Comparison of ENCODE assay signal across 9 mouse cellular contexts in genomic region chrX:155376538-155376937, GRCm38 (mm10). TPM values are rescaled to one million over a fixed set of nuclear protein-coding genes. Genes with fewer than 3 reads are reported as not detected.
DNase-seq lines count a peak whose midpoint lies in the region; ATAC-seq and TF ChIP-seq lines count a peak whose summit lies in the region.
"Had no signal": no experiment of that assay in that cellular context is flagged by ENCODE, and none has a peak within 500 bp of the region (broad histone marks: within the 10 kb centered on the region; RNA-seq: fewer than 3 reads in every experiment).

No protein-coding gene starts in this region.

- no peak overlapping the region for H3K4me3 ChIP-seq in forebrain, embryonic 11.5 days (ENCODE audit: low read depth, low read length)
- H3K4me3 ChIP-seq in forebrain, embryonic 13.5 days, result no peak overlapping the region
- H3K4me3 ChIP-seq in midbrain, embryonic 11.5 days (ENCODE audit: low read depth, low read length), result no peak overlapping the region
- H3K4me3 ChIP-seq in midbrain, embryonic 16.5 days (ENCODE audit: low read depth, low read length), result no peak overlapping the region
- no peak overlapping the region for H3K4me3 ChIP-seq in lung, embryonic 14.5 days (ENCODE audit: low read depth, low read length)
- H3K4me3 ChIP-seq: neural tube, embryonic 13.5 days had no signal

- H3K4me1 ChIP-seq in forebrain, embryonic 11.5 days (replicated peaks; ENCODE audit: control insufficient read depth, insufficient read depth, low read length), result no peaks in the 10 kb centered on the region
- no peaks in the 10 kb centered on the region for H3K4me1 ChIP-seq in forebrain, embryonic 13.5 days
- H3K4me1 ChIP-seq in midbrain, embryonic 11.5 days (ENCODE audit: control insufficient read depth, insufficient read depth, low read length), result no peaks in the 10 kb centered on the region
- no peaks in the 10 kb centered on the region for H3K4me1 ChIP-seq in midbrain, embryonic 16.5 days (ENCODE audit: control insufficient read depth, insufficient read depth, low read length)
- no peaks in the 10 kb centered on the region for H3K4me1 ChIP-seq in lung, embryonic 14.5 days (ENCODE audit: insufficient read depth)
- H3K4me1 ChIP-seq: neural tube, embryonic 13.5 days had no signal

- ATAC-seq in forebrain, embryonic 11.5 days (replicated peaks; ENCODE audit: low FRiP score), result no peak
- ATAC-seq in forebrain, embryonic 13.5 days, result no peak
- ATAC-seq in midbrain, embryonic 11.5 days (ENCODE audit: low FRiP score), result no peak
- ATAC-seq in midbrain, embryonic 16.5 days, result no peak
- ATAC-seq in lung, embryonic 14.5 days (ENCODE audit: insufficient read depth), result no peak

- DNase-seq in forebrain, embryonic 11.5 days (ENCODE audit: low spot score), result peak; percentile 56
- peak; percentile 91 for DNase-seq in midbrain, embryonic 11.5 days (ENCODE audit: low spot score, missing footprints)
- DNase-seq in adrenal gland, postnatal 25 days, result peak; percentile 1
- DNase-seq in gastrocnemius, postnatal 14 days, result peak; percentile 4
- DNase-seq in lung, embryonic 14.5 days, result peak; percentile 57
- DNase-seq in thymus, postnatal 14 days, result peak; percentile 40

- H3K36me3 ChIP-seq in forebrain, embryonic 11.5 days (ENCODE audit: control insufficient read depth, insufficient read depth, low read length), result no peaks in the 10 kb centered on the region
- H3K36me3 ChIP-seq in forebrain, embryonic 13.5 days (ENCODE audit: poor library complexity, severe bottlenecking), result no peaks in the 10 kb centered on the region
- no peaks in the 10 kb centered on the region for H3K36me3 ChIP-seq in midbrain, embryonic 11.5 days (ENCODE audit: control insufficient read depth, insufficient read depth, low read length)
- H3K36me3 ChIP-seq in midbrain, embryonic 16.5 days (ENCODE audit: control insufficient read depth, insufficient read depth, low read length), result no peaks in the 10 kb centered on the region
- no peaks in the 10 kb centered on the region for H3K36me3 ChIP-seq in lung, embryonic 14.5 days (ENCODE audit: insufficient read depth)
- H3K36me3 ChIP-seq: neural tube, embryonic 13.5 days had no signal

- intact Hi-C loops in gastrocnemius, postnatal 14 days (cut with DNase I; ENCODE audit: low total_unique reads), result no loop called here

- TF ChIP-seq CTCF in lung, embryonic 14.5 days (IDR thresholded peaks at IDR 0.05; ENCODE audit: low read depth), result peak; percentile 65

- H3K27ac ChIP-seq in forebrain, embryonic 11.5 days (ENCODE audit: low read depth, low read length), result no peak overlapping the region
- no peak overlapping the region for H3K27ac ChIP-seq in forebrain, embryonic 13.5 days
- no peak overlapping the region for H3K27ac ChIP-seq in midbrain, embryonic 11.5 days (ENCODE audit: low read depth, low read length)
- no peak overlapping the region for H3K27ac ChIP-seq in midbrain, embryonic 16.5 days (ENCODE audit: low read length)
- H3K27ac ChIP-seq in lung, embryonic 14.5 days (ENCODE audit: low read depth), result no peak overlapping the region
- H3K27ac ChIP-seq: neural tube, embryonic 13.5 days had no signal

- H3K9me3 ChIP-seq in forebrain, embryonic 11.5 days (ENCODE audit: control insufficient read depth, low read length), result no peaks in the 10 kb centered on the region
- H3K9me3 ChIP-seq in forebrain, embryonic 13.5 days (replicated peaks), result no peaks in the 10 kb centered on the region
- H3K9me3 ChIP-seq in midbrain, embryonic 11.5 days (ENCODE audit: control insufficient read depth, low read length), result no peaks in the 10 kb centered on the region
- no peaks in the 10 kb centered on the region for H3K9me3 ChIP-seq in midbrain, embryonic 16.5 days (replicated peaks; ENCODE audit: control insufficient read depth, low read length, poor library complexity, severe bottlenecking)
- H3K9me3 ChIP-seq in lung, embryonic 14.5 days (ENCODE audit: low read depth, low read length), result no peaks in the 10 kb centered on the region
- H3K9me3 ChIP-seq: neural tube, embryonic 13.5 days had no signal

- no peak overlapping the region for H3K4me2 ChIP-seq in forebrain, embryonic 11.5 days (ENCODE audit: low read depth, low read length, severe bottlenecking)
- no peak overlapping the region for H3K4me2 ChIP-seq in forebrain, embryonic 13.5 days
- no peak overlapping the region for H3K4me2 ChIP-seq in midbrain, embryonic 11.5 days
- no peak overlapping the region for H3K4me2 ChIP-seq in midbrain, embryonic 16.5 days (ENCODE audit: low read length)
- H3K4me2 ChIP-seq in lung, embryonic 14.5 days, result no peak overlapping the region
- H3K4me2 ChIP-seq: neural tube, embryonic 13.5 days had no signal

- WGBS in forebrain, embryonic 11.5 days, result 22% methylated on average over 2 of the region's 2 CpGs
- 29% methylated on average over 2 of the region's 2 CpGs for WGBS in forebrain, embryonic 13.5 days
- WGBS in midbrain, embryonic 11.5 days, result 13% methylated on average over 2 of the region's 2 CpGs
- 27% methylated on average over 2 of the region's 2 CpGs for WGBS in midbrain, embryonic 16.5 days
- 13% methylated on average over 2 of the region's 2 CpGs for WGBS in lung, embryonic 14.5 days

- no peak overlapping the region for H3K9ac ChIP-seq in forebrain, embryonic 11.5 days (ENCODE audit: low read length)
- H3K9ac ChIP-seq in forebrain, embryonic 13.5 days, result no peak overlapping the region
- H3K9ac ChIP-seq in midbrain, embryonic 11.5 days (ENCODE audit: low read length), result no peak overlapping the region
- H3K9ac ChIP-seq in midbrain, embryonic 16.5 days (ENCODE audit: low read depth, low read length), result no peak overlapping the region
- H3K9ac ChIP-seq in lung, embryonic 14.5 days, result no peak overlapping the region
- H3K9ac ChIP-seq: neural tube, embryonic 13.5 days had no signal

- no peaks in the 10 kb centered on the region for H3K27me3 ChIP-seq in forebrain, embryonic 11.5 days (ENCODE audit: control insufficient read depth, insufficient read depth, low read length)
- H3K27me3 ChIP-seq in forebrain, embryonic 13.5 days, result no peaks in the 10 kb centered on the region
- no peaks in the 10 kb centered on the region for H3K27me3 ChIP-seq in midbrain, embryonic 11.5 days (ENCODE audit: control insufficient read depth, insufficient read depth, low read length)
- H3K27me3 ChIP-seq in midbrain, embryonic 16.5 days (ENCODE audit: control insufficient read depth, insufficient read depth, low read depth, low read length), result no peaks in the 10 kb centered on the region
- H3K27me3 ChIP-seq in lung, embryonic 14.5 days (ENCODE audit: insufficient read depth, low read length), result no peaks in the 10 kb centered on the region
- H3K27me3 ChIP-seq: neural tube, embryonic 13.5 days had no signal

RNA-seq across cellular contexts. Expression of gene Prdx4, which starts 36.0 kb away (rescaled TPM):
- 229 and 239 TPM in 2 replicates for polyA plus RNA-seq in forebrain, embryonic 11.5 days (2014; fragmentation: Nextera tagmentation; extraction: Ambion mirVana)
- 155 and 162 TPM in 2 replicates for polyA plus RNA-seq in forebrain, embryonic 13.5 days (2015; fragmentation: Nextera tagmentation; extraction: Ambion mirVana)
- 271 and 282 TPM in 2 replicates for polyA plus RNA-seq in midbrain, embryonic 11.5 days (2014; fragmentation: Nextera tagmentation; extraction: Ambion mirVana)
- polyA plus RNA-seq in midbrain, embryonic 16.5 days (2015; fragmentation: Nextera tagmentation; extraction: Ambion mirVana), result 79.1 and 82.7 TPM in 2 replicates
- 29.6 and 39.0 TPM in 2 replicates for total RNA-seq in adrenal gland, postnatal 25 days (2021)
- total RNA-seq in gastrocnemius, postnatal 14 days (2021), result 10 to 100 TPM; 22.8 to 24.3 TPM
- 385 and 389 TPM in 2 replicates for polyA plus RNA-seq in lung, embryonic 14.5 days (2014; fragmentation: Nextera tagmentation; extraction: Ambion mirVana)

Comparison
In these comparisons a context has a peak if more than half of its experiments do, and no peak if none do; other contexts are left out.
1. DNase-seq: peak in every context shown above with its lines; median percentile 91 in midbrain, embryonic 11.5 days; 57 in lung, embryonic 14.5 days; 56 in forebrain, embryonic 11.5 days; 40 in thymus, postnatal 14 days; 4 in gastrocnemius, postnatal 14 days; 1 in adrenal gland, postnatal 25 days.